Mouse (Mus musculus) spleen, postnatal 10 days (tissue): Measurements from ENCODE around the gene Olfr1185-ps1.
"Not testable (repeated sequence)": the region's sequence is repeated elsewhere in the genome, so short reads cannot be mapped to it uniquely, and the experiment has no call there.

Experiments
- DNase-seq, 2 experiments: peaks; one replicate each; pipeline ENCODE4 v3.0.0; 2021 to 2022; ENCODE audit warnings: low spot score in 2 of 2

Gene Olfr1185-ps1

GRCm38 (mm10) chr2:88493020-88493419 is at the start of gene Olfr1185-ps1:
Olfr1185-ps1 (plus strand) TSS chr2:88493320.
- no peak for DNase-seq

DNA sequence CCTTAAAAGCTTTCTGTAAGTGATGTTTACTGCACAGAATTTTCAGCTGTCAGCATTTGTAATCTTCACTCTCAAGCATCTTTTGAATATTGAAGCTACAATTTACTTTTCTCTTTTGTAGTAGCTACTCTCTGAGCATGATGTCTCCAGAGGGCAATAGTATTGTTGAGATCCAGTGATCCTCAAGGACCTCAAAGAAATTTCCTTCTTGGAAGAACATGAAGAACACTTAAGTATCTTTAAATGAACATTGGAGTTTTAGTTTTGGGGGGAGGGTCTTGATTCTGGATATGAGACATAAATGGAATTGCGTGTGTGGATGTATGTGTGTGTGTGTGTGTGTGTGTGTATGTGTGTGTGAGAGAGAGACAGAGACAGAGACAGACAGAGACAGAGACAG is 44.1 kb upstream of the Olfr1185-ps1 start, which contains the start of gene Gm13757:
Gene Gm13757 (minus strand): TSS at position 101 of the 400 bp plus-strand sequence.
- no peak for DNase-seq

- not testable (repeated sequence) for DNase-seq
These were observed 38.6 kb upstream of the Olfr1185-ps1 start, which contains the start of gene Olfr1183 for GRCm38 (mm10) chr2:88454567-88454966. Olfr1183 (plus strand) TSS chr2:88454867.

DNA sequence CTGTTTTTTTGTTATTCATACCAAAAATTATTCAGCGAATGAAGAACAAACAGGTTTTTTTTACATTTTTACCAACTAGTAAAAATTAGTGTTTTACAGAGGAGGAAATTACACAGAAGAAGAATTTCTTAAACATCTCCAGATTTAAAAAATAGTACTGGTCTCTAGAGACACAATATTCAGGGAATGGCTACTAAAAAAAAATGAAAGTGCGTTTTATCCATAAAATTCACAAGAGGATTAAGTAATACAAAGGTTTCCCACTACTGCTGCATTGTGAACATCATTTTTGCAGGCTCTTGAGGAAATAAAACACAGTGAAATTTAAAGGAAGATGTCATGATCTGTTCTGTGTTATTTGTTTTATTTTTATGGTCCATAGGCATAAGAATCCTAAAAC is 9.8 kb upstream of the Olfr1185-ps1 start, which contains the start of gene Olfr1184:
Gene Olfr1184 (plus strand): TSS at position 301 of the 400 bp plus-strand sequence.
- no peak for DNase-seq

GRCm38 (mm10) chr2:88518251-88518650 is 25.1 kb downstream of the Olfr1185-ps1 start, which contains the start of gene Olfr1186:
Olfr1186 (plus strand) TSS chr2:88518551.
- no peak for DNase-seq

GRCm38 (mm10) chr2:88525720-88526119 is 32.6 kb downstream of the Olfr1185-ps1 start:
- DNase-seq: no peak
